Mouse (Mus musculus): ENCODE results near the gene Lhx3.

- no peak for TF ChIP-seq POLR2A (IDR thresholded peaks at IDR 0.05; ENCODE audit: insufficient read length, low read depth)
- TF ChIP-seq E2F4 (IDR thresholded peaks at IDR 0.05; ENCODE audit: insufficient read depth) = no peak
- TF ChIP-seq TCF12 (IDR thresholded peaks at IDR 0.05; ENCODE audit: insufficient read depth, poor library complexity, severe bottlenecking) = no peak
- TF ChIP-seq REST (IDR thresholded peaks at IDR 0.05; ENCODE audit: insufficient read depth, insufficient read length) = no peak
- TF ChIP-seq POLR2AphosphoS2 (IDR thresholded peaks at IDR 0.05; ENCODE audit: insufficient read length, low read depth) = no peak
- TF ChIP-seq CEBPB (IDR thresholded peaks at IDR 0.05; ENCODE audit: insufficient read depth, poor library complexity, severe bottlenecking) = no peak
- no peak for TF ChIP-seq USF1 (IDR thresholded peaks at IDR 0.05; ENCODE audit: low read depth)
- TF ChIP-seq TCF3 (IDR thresholded peaks at IDR 0.05; ENCODE audit: insufficient read length, low read depth) = no peak
These were observed 35.9 kb downstream of the Lhx3 start for GRCm38 (mm10) chr2:26172166-26172565.

All from myocyte (in vitro differentiated cells).